Mouse (Mus musculus) brain, embryonic 14.5 days (tissue): Measurements from ENCODE around the gene E330009J07Rik. TPM values are rescaled to one million over a fixed set of nuclear protein-coding genes. Genes with fewer than 3 reads are reported as not detected.

Experiments
- DNase-seq: peaks from one replicate; pipeline ENCODE4 v3.0.0-alpha.2; 2011; ENCODE audit warnings: low read depth
- CTCF ChIP-seq: fragments of 200-500 bp; IDR thresholded peaks from 2 replicates; pipeline ENCODE4 v1.5.1; 2012; ENCODE audit warnings: inconsistent platforms, mild to moderate bottlenecking, moderate library complexity, borderline replicate concordance; ENCODE audit not compliant: insufficient read depth, insufficient read length; ENCODE audit errors: extremely low read depth
- POLR2A ChIP-seq: fragments of 200-500 bp; IDR thresholded peaks from 2 replicates; pipeline ENCODE4 v1.6.1; 2012; ENCODE audit warnings: mild to moderate bottlenecking, inconsistent platforms, borderline replicate concordance; ENCODE audit not compliant: poor library complexity, insufficient read depth, insufficient read length, severe bottlenecking; ENCODE audit errors: extremely low read depth
- polyA plus RNA-seq: library from polyadenylated mRNA; depleted of rRNA; stranded (reverse); fragments of >200 nt; gene quantifications from 2 replicates; pipeline ENCODE4 v1.2.3, GENCODE M21; 2012

E330009J07Rik gene
- polyA plus RNA-seq, 1 experiment, result 17.8 TPM

GRCm38 (mm10) chr6:40429521-40429931 lies 6.4 kb downstream of the E330009J07Rik start:
- TF ChIP-seq CTCF, result no peak
- no peak for TF ChIP-seq POLR2A
- DNase-seq, result peak; percentile 85

GRCm38 (mm10) chr6:40428696-40429095 lies 7.2 kb downstream of the E330009J07Rik start:
- DNase-seq, result peak; percentile 79
- TF ChIP-seq POLR2A (no peak), CTCF (no peak)

GRCm38 (mm10) chr6:40427441-40427840 lies 8.5 kb downstream of the E330009J07Rik start:
- no peak for TF ChIP-seq POLR2A
- no peak for TF ChIP-seq CTCF
- DNase-seq, result no peak

- TF ChIP-seq POLR2A (no peak), CTCF (peak; percentile 64; the same call in 1 of the 2 replicates)
These were observed 12.2 kb downstream of the E330009J07Rik start for GRCm38 (mm10) chr6:40423774-40424173.

GRCm38 (mm10) chr6:40423013-40423412 lies 12.9 kb downstream of the E330009J07Rik start:
- no peak for TF ChIP-seq CTCF
- TF ChIP-seq POLR2A, result no peak
- DNase-seq, result no peak

More at GRCm38 (mm10) chr6:40423774-40424173, 12.2 kb downstream of the E330009J07Rik start:
- peak; percentile 62 for DNase-seq

GRCm38 (mm10) chr6:40421099-40421498 lies 14.8 kb downstream of the E330009J07Rik start:
- no peak for DNase-seq
- TF ChIP-seq POLR2A (no peak), CTCF (no peak)

GRCm38 (mm10) chr6:40418386-40418785 lies 17.5 kb downstream of the E330009J07Rik start:
- DNase-seq, result no peak
- TF ChIP-seq CTCF, result no peak
- no peak for TF ChIP-seq POLR2A

GRCm38 (mm10) chr6:40415799-40416198 lies 20.1 kb downstream of the E330009J07Rik start:
- TF ChIP-seq CTCF (no peak), POLR2A (no peak)
- DNase-seq, result no peak

GRCm38 (mm10) chr6:40413565-40413964 lies 22.4 kb downstream of the E330009J07Rik start:
- TF ChIP-seq CTCF, result no peak
- no peak for TF ChIP-seq POLR2A
- no peak for DNase-seq

- TF ChIP-seq CTCF, result no peak
- no peak for TF ChIP-seq POLR2A
- no peak for DNase-seq
These were observed 22.9 kb downstream of the E330009J07Rik start for GRCm38 (mm10) chr6:40413046-40413445.

GRCm38 (mm10) chr6:40411085-40411484 lies 24.9 kb downstream of the E330009J07Rik start:
- DNase-seq, result no peak
- TF ChIP-seq POLR2A (no peak), CTCF (no peak)

GRCm38 (mm10) chr6:40403640-40404285 lies 32.2 kb downstream of the E330009J07Rik start:
- TF ChIP-seq POLR2A (no peak), CTCF (no peak)
- no peak for DNase-seq

- no peak for DNase-seq
- TF ChIP-seq CTCF (no peak), POLR2A (no peak)
These were observed 33.9 kb downstream of the E330009J07Rik start for GRCm38 (mm10) chr6:40402031-40402430.

- peak; percentile 98 for DNase-seq
- TF ChIP-seq POLR2A (no peak), CTCF (peak; percentile 89)
These were observed 42.7 kb downstream of the E330009J07Rik start for GRCm38 (mm10) chr6:40393213-40393612.

GRCm38 (mm10) chr6:40390975-40391374 lies 45.0 kb downstream of the E330009J07Rik start:
- TF ChIP-seq POLR2A (no peak), CTCF (peak; percentile 24; the same call in 1 of the 2 replicates)
- peak; percentile 26 for DNase-seq

- TF ChIP-seq CTCF (no peak), POLR2A (no peak)
These were observed 47.3 kb downstream of the E330009J07Rik start for GRCm38 (mm10) chr6:40388660-40389059.

More at GRCm38 (mm10) chr6:40388660-40389059, 47.3 kb downstream of the E330009J07Rik start:
- DNase-seq, result peak; percentile 10
